Mouse (Mus musculus) stomach, postnatal 0 days (tissue): ENCODE measurements around the gene Zp1.

ENCODE experiments used
- CTCF ChIP-seq: IDR thresholded peaks from 2 replicates; pipeline ENCODE4 v1.5.1; 2016; ENCODE audit warnings: antibody characterized with exemption, low read depth, mild to moderate bottlenecking, moderate library complexity
- EP300 ChIP-seq: optimal IDR thresholded peaks from 2 replicates; pipeline ENCODE3; 2016; ENCODE audit warnings: antibody characterized with exemption

GRCm38 (mm10) chr19:10937110-10937563, 16.7 kb upstream of the Zp1 start, which contains the start of gene Ptgdr2:
- TF ChIP-seq CTCF, result no peak
- TF ChIP-seq EP300, result no peak
